Mouse (Mus musculus): ENCODE measurements at regions not wholly inside any gene's neighbourhood (a gene's known extent, or its start where the extent isn't known, plus 50 kb on each side); places are given as distances from the start of the nearest gene placed in this dataset.
A peak's percentile ranks its signal among the peaks of the same experiment; 100 is the strongest.

DNA sequence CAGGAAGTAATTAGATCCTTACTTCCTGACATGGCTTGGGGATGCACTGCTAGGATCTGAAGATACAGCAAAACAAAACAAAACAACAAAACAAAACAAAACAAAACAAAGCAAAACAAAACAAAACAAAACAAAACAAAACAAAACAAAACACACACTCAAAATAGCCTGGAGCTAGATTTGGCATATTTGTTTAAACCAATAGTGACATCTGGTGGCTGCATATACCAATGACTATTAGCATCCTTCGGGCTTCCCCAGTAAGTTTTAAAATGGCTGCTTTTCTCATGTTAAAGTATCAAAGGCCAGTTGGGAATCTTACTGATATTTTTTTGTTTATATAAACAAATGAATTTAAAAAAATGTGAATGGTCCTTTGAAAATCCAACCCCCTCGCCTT lies 52.9 kb upstream of the Ica1 start:
- peak; percentile 46 for DNase-seq

GRCm38 (mm10) chr6:8832924-8833323 lies 54.6 kb upstream of the Ica1 start:
- no peak for DNase-seq

DNA sequence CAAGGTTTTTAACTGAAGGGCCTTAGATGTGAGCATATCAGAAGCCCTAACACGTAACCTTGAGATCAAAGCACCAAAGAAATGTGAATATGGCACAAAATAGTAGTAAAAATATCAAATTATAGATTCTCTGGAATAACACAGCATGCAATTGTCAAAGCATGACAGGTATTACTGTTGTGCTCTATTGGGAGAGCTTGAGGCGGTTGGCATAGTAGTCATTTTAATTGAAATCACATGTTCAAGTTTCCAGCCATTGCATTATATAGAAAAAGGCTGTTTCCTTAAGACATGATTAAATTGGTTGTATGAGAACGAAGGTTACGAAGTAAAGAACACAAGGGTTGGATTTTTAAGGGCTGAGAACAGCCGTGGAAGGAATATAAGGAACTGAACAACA lies 75.4 kb upstream of the Ica1 start:
- DNase-seq: no peak

DNA sequence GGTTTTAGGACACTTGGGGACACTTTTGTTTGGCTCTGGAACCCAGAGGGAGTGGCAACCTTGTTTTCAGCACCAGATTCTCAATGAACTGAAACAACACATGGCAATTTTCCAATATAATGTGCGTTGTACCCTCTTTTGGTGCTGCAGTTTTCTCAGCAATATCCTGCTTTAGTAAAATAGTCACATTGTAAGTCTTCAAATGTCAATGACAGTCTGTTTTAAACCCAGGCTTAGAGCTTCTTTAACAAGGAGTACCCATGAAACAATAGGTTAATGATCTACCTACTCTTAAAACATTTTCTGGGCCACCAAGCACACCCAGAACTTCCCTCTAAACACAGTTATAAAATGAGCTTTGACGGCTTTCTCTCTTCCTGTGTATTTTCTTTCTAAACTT lies 82.3 kb upstream of the Ica1 start:
- no peak for DNase-seq

DNA sequence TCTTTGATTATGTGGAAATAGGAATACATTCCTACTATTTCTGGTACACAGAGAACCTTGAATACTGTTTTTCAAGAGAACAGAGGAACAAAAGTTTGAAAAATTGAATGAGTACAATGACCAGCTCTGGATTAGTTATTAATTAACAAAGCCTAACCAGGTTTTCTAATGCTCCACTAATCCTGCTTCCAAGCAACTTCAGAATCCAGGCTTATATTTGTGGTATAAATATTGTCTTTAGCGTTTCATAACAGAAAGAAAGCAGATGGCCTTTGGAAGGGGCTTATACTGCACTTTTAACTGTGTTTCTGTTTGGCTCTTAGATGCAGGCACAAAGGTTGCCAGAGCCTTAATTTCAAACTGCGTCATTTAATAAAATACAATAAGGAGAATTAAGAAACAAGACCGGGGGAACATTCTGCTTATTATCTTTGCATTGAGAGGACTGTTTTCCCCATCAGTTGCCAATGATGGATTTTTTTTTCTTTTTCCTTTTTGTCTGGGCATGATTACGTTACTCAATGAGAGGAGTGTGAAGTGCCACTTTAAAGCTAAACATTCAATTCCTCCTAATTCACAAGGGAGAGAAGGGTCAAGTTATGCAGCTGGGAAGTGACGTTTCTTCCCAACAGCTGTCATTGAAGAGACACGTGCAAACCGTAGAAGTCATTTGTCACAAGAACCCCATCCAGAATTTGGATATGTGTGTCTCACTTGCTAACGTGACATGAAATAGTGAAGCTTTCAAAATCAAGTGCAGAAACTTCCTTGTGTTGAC lies 84.2 kb upstream of the Nxph1 start:
- DNase-seq: no peak

DNA sequence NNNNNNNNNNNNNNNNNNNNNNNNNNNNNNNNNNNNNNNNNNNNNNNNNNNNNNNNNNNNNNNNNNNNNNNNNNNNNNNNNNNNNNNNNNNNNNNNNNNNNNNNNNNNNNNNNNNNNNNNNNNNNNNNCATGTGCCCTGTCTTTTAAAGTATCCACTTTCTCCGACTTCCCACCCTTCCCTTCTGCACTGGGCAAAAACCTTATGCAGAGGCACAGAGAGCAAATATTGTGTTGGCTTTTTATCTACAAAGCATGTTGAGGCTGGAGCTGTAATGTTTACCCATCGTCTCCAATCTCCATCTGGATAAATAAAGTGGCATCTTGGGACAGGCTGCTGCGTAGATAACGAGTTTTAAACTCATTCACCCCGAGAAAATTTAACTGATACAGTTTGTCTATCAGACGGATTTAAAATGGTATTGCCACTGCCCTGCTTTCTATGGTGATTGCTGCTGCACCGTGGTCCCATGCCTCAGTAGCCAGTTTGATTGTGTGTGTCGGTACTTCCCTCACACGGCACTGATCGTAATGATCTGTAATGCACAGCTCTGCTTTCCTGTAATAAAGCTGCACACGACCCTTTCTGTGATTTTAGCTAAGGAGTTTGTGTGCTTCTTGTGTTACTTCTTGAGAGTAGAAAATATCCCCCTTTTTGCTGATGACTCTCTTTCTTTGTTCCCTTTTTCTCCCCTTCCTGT lies 70.7 kb upstream of the Nxph1 start:
- no peak for DNase-seq

DNA sequence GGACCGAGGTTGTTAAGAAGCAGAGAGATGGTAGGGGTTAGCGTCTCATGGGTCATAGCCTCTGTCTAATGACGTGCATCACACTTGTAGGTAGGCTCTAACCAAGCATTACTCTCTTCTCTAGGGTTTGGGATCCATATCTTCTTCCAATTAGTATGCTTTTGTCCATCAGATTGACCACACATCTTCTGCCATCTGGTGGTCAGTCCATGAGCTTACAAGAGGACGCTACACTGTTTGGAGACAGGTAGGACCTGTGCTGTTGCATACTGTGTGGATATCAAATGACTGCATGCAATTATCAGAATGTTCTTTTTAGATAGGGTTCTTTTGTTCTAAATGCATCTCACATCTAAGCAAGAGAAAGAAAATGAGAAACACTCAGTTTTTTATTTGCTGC lies 54.6 kb upstream of the Nxph1 start:
- DNase-seq: no peak

DNA sequence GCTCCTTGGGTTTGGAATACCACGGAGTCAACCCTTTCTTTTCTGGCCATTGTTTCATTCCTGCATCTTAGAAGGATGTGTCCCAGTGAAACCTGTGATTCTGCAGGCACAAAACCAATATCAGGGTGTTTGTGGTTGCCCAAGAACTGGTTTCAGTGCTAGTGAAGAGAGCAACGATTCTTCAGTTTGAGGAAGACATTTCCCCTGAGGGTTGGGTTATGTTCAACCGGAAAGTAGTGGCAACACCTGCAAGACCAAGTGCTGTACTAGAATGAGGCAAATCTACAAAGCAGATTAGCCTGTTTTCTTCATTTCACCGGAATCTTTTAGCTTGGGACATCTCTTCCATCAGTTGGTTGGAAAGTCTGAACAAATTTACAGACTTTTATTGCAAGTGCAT lies 52.1 kb upstream of the Nxph1 start:
- no peak for DNase-seq

DNA sequence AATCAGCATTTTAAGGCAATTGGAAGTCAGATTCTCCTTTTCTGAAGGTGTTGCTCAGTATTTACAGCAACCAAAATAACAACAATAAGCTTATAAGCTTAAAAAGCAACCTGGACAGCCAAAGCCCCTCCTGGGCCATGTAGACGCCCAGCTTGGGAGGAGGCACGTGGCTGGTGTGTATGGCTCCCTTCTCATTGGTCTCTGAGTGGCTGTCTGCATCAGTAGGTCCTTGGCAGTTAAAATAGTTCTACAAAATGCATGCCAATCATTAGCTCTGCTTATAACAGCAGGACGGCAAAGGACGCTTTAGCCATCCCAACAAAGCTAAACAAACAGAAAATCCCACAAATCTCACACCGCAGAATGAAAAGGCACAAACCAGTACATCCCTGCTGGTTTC lies 51.4 kb upstream of the Nxph1 start:
- no peak for DNase-seq

DNA sequence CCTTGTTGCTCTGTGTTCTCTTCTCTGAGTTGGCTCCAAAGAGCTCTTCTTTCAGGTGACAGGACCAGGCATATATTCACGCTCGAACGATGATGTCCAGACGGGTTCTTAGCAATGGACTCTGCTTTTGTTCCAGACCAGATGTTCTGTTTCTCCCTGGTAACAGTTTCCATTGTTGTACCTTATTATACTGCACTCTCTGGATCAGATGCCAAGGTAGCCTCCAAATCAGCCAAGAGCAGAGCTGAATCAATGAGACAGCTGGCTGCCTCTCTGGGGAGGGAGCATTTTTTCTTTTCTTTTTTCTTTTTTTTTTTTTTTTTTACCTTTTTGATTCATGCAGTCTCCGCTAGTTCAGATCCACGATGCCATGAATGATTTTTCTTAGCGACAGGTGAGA lies 50.9 kb upstream of the Nxph1 start:
- no peak for DNase-seq

DNA sequence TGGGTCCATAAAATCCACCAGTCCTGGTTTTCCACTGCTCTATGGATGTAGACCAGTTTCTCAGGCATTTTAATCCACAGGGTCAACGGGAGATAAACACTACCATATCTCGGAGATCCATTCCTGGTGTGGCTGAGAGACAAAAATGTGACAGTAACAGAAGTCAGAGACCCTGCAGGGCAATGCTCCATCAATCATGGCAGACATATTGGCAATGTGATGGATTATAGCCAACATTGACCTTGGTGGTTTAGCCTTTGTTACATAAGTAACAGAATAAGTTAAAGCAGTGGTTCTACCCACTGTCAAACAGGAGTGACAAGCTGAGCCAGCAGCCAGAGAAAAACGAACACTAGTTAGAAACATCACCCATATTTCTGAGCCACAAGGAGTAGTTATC lies 50.0 kb upstream of the Nxph1 start:
- no peak for DNase-seq
